Mouse (Mus musculus) bone marrow, adult 2 months (tissue): ENCODE measurements at regions not wholly inside any gene's neighbourhood (a gene's known extent, or its start where the extent isn't known, plus 50 kb on each side); places are given as distances from the start of the nearest gene placed in this dataset.
A peak's percentile ranks its signal among the peaks of the same experiment; 100 is the strongest.

Experiments used
- H3K27ac ChIP-seq: fragments of 200-500 bp; 2 replicates; pipeline ENCODE4 v1.5.1; 2012; ENCODE audit warnings: low read depth, mild to moderate bottlenecking, control low read depth, inconsistent platforms, low read length; ENCODE audit not compliant: control insufficient read depth, poor library complexity, insufficient read depth
- H3K4me1 ChIP-seq: fragments of 200-500 bp; 2 replicates; pipeline ENCODE4 v1.6.1; 2011; ENCODE audit warnings: low read length; ENCODE audit not compliant: control insufficient read depth, insufficient read depth
- H3K4me3 ChIP-seq: fragments of 200-500 bp; replicated peaks from 2 replicates; pipeline ENCODE3; 2011; ENCODE audit warnings: mild to moderate bottlenecking, low read depth, low read length, control low read depth; ENCODE audit not compliant: control insufficient read depth
- CTCF ChIP-seq: fragments of 200-500 bp; IDR thresholded peaks from 2 replicates; pipeline ENCODE4 v1.5.1; 2011; ENCODE audit warnings: low read length, control low read depth; ENCODE audit not compliant: control insufficient read depth, insufficient read depth
- POLR2A ChIP-seq: fragments of 200-500 bp; IDR thresholded peaks from 2 replicates; pipeline ENCODE4 v1.6.1; 2011; ENCODE audit warnings: low read depth, mild to moderate bottlenecking, control low read depth, low read length, borderline replicate concordance; ENCODE audit not compliant: control insufficient read depth
- WGBS: fragments of 180-500 bp; shearing (Covaris S2); methylation state at CpG from one replicate; pipeline ENCODE4 v1.1.7; 2018; 5-methylcytosine and 5-hydroxymethylcytosine counted together

DNA sequence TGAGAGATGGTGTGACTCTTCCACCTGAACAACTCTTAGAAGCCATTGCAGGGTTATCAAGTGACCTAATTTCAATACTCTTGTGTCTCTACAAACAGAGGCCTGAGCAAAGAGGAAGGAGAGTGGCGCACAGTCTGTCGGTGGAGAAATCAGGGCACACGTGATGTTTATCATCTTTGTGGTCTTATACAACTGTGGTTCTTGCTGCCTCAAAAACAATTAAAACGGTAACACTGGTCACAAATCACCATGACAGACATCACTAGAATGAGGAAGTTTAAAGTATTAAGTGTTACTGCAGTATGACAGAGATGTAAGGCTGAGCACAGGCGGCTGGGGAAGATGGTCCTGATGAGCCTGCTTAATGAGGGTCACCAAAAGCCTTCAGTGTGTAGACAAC lies 73.6 kb downstream of the Sdc1 start:
- H3K27ac ChIP-seq = peak overlapping the region; percentile 73; the same call in 1 of the 2 replicates
- peaks cover 9% of the 10 kb centered on the region for H3K4me1 ChIP-seq
- WGBS = 5% methylated on average over 5 of the region's 5 CpGs
- H3K4me3 ChIP-seq = no peak overlapping the region
- TF ChIP-seq CTCF = no peak
- no peak for TF ChIP-seq POLR2A

DNA sequence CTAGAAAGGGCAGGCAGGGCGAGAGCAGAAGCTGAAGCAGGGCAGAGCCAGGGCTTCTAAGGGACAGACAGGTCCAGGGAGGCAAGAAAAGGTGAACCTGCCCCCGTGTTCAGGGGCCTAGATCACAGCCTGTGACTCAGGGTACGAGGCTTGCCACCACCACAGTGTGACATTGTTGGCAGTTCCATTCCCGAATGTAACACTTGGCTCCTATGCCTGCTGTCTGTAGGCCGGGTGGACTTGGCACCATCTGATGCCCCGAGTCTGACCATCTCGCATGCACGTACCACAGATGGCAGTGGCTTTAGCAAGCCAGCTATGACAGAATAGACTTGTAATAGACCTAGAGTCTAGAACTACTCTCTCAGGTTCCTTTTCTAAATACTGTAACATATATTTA lies 74.3 kb downstream of the Sdc1 start:
- WGBS = 60% methylated on average over 8 of the region's 8 CpGs
- peaks cover 9% of the 10 kb centered on the region for H3K4me1 ChIP-seq
- H3K27ac ChIP-seq = peak overlapping the region; percentile 73
- H3K4me3 ChIP-seq = no peak overlapping the region
- TF ChIP-seq CTCF = no peak
- no peak for TF ChIP-seq POLR2A

DNA sequence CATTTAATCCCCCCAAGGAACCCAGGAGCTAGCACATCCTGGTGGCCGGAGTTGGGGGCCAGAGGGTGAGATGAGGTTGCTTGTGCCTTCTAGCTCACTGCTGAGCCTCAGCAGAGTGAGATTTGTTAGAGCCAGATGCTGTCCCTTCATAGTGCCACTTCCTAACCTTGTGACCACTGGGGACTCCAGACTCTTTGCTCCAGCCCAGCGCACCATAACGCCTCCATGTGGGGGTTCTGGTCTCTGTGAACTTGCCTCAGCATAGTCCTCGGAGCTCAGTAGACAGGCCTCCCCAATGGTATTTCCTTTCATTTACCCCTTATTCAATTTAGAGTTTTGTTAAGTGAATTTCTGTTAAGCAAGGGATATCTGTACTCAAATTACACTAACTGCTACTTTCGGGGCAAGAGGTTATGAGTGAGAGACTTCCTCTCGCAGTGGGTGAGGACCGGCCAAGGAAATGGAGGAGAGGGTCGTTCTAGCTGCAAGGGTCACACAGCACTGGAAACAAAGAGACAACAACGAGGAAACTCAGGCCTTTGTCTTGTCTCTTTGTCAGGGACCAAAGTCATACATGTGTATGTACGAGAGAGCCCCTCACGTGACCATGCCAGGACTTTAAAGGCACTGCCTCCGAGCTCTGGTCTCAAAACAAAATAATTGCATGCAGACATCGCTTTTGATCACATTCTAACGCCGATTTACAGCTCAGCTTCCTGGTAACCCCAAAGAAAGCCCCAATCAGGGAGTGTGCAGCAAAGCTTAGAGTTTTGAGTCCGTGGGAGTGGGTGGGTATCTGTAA lies 74.8 kb upstream of the Laptm4a start:
- H3K4me3 ChIP-seq = no peak overlapping the region
- H3K4me1 ChIP-seq = peaks cover 9% of the 10 kb centered on the region
- WGBS = 20% methylated on average over 16 of the region's 16 CpGs
- TF ChIP-seq POLR2A (no peak), CTCF (no peak)
- H3K27ac ChIP-seq = peak overlapping the region; percentile 50

DNA sequence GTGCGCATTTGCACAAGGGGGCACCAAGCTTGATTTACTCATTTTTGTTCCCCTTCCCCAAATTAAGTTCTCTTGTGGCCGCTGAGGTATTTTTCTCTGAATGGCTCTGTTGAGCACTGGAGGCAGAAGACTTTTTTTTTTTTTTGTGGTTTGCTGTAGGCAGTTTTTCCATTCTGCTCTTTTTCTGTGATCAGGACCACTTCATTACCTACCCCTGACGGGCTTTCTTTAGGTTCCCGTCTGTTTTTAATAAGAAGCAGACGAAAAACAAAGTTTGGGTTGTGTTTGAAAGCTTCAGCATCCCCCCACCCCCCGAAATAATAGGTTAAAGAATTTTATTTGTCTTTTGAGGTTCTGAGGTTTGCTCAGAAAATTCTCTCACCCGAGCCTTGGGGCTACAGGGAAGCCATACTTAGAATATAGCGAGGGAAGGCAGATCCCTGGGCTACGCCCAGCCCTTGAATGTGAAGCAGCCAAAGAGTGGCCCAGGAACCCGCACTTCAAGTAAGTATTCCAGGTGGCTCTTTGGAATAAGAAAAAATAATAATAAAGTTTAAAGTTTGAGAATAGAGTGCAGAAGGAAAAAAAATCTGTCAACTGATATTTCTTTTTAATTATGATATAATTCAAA lies 74.1 kb upstream of the Laptm4a start:
- H3K4me3 ChIP-seq = no peak overlapping the region
- TF ChIP-seq POLR2A (no peak), CTCF (no peak)
- H3K27ac ChIP-seq = peak overlapping the region; percentile 50
- WGBS = 39% methylated on average over 10 of the region's 10 CpGs
- H3K4me1 ChIP-seq = peaks cover 8% of the 10 kb centered on the region

DNA sequence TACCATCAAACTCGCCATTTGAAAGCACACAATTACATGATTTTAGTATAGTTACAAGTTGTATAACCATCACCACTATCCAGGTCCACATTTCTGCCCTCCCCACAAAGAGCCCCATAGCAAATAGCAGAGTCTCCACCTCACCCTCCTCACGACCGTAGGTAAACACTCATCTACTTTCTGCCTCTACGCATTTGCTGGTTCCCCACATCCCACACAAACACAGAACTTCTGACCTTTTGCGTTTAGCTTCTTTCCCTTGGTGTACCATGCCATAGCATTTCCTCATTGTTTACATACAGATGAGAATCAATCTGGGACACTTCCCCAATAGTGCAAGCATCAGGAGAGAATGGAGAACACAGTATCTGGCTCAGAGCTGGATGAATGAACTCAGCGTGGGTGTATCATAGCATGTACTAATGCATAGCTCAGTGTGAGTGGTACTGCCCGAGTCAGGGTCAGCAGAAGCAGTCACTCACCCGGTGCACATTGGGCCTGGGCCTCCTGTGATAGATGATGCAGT lies 73.5 kb upstream of the Laptm4a start:
- H3K27ac ChIP-seq = no peak overlapping the region
- peaks cover 8% of the 10 kb centered on the region for H3K4me1 ChIP-seq
- 77% methylated on average over 8 of the region's 8 CpGs for WGBS
- TF ChIP-seq CTCF = no peak
- no peak for TF ChIP-seq POLR2A
- no peak overlapping the region for H3K4me3 ChIP-seq

DNA sequence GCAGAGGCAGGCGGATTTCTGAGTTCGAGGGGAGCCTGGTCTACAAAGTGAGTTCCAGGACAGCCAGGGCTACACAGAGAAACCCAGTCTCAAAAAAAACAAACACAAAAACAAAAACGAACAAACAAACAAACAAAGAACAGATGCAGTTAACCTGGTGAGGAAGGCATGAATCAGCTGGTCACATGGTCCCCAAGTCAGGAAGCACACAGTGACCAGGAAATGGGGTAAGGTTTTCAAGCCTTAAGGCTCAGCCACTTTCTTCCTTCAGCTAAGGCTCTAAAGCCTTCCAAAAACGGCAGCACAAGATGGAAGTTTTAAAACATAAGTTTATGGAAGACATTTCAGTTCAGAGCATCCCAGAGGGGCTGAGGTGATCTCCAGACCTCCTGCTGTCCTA lies 67.6 kb upstream of the Laptm4a start:
- TF ChIP-seq CTCF (no peak), POLR2A (no peak)
- H3K27ac ChIP-seq = no peak overlapping the region
- no peak overlapping the region for H3K4me3 ChIP-seq
- no peaks in the 10 kb centered on the region; the same call in none of the 2 replicates for H3K4me1 ChIP-seq
- 52% methylated on average over 4 of the region's 4 CpGs for WGBS

DNA sequence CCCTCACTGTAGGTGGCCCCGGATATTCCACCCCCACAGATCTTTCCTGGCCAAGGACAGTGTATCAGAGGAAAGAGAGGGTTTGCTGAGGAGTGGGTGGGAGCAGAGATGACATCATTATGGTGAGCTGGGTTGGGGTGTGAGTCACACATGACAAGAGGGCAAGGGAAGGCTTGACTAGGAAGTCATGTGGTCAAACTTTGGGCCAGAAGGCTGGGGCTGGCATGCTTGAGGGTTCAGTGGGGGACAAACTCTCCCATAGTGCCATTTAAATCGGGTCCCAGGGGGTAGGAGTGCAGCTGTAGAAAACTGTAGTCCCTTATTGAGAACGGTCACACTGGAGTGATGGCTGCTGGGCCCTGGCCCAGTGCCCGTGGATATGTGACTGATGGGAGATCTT lies 67.1 kb upstream of the Laptm4a start:
- 49% methylated on average over 4 of the region's 4 CpGs for WGBS
- H3K27ac ChIP-seq = no peak overlapping the region
- H3K4me3 ChIP-seq = no peak overlapping the region
- no peak for TF ChIP-seq CTCF
- TF ChIP-seq POLR2A = no peak
- H3K4me1 ChIP-seq = no peaks in the 10 kb centered on the region; the same call in none of the 2 replicates

DNA sequence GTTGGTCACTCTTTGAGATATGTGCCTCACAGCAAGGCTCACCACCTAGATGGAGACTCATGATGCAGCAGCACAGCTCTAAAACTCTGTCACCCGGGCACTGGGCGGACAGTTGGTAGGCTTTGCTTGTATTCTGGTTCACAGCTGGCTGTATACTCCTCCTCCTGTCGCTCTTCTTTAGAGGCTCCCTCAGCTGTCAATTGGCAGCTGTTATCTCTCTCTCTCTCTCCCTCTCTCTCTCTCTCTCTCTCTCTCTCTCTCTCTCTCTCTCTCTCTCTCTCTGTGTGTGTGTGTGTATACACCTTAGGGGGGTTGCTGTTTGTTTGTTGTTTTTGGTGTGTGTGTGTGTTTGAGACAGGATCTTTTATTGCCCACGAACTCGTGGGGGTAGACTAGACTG lies 66.3 kb upstream of the Laptm4a start:
- WGBS = 81% methylated on average over 5 of the region's 5 CpGs
- H3K4me1 ChIP-seq = no peaks in the 10 kb centered on the region; the same call in none of the 2 replicates
- H3K27ac ChIP-seq = no peak overlapping the region
- no peak overlapping the region for H3K4me3 ChIP-seq
- TF ChIP-seq POLR2A = no peak
- no peak for TF ChIP-seq CTCF
